Mouse (Mus musculus): ENCODE measurements at regions not wholly inside any gene's neighbourhood (a gene's known extent, or its start where the extent isn't known, plus 50 kb on each side); places are given as distances from the start of the nearest gene placed in this dataset.

DNA sequence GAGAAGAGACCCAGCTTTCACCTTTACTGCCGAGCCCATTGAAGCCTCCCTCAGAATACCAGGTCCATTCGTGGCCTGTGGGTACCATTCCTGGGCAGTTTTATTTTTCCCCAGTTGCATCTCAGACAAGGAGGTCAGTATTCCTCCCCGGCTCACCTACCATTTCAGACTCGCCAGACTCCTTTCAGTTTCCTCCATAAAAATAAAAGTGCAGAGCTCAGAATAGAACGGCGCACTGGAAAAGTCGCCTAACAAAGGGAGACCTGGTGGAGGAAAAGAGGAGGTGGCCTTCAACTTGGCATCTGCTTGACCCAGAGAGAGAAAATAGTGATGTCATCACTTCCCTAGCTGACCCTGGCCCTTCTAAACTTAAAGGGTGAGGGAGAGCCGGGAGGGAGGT lies 209.7 kb downstream of the Srek1 start:
- no peak for DNase-seq
- TF ChIP-seq POLR2A (IDR thresholded peaks at IDR 0.05; ENCODE audit: borderline replicate concordance, insufficient read depth, low read length) (no peak), CTCF (IDR thresholded peaks at IDR 0.05; ENCODE audit: borderline replicate concordance, insufficient read depth, low read depth, low read length) (no peak)
- WGBS, result 84% methylated on average over 8 of the region's 8 CpGs
- no peaks in the 10 kb centered on the region for H3K27me3 ChIP-seq (ENCODE audit: control insufficient read depth, insufficient read depth, low read length)
- H3K4me3 ChIP-seq (replicated peaks; ENCODE audit: insufficient read depth, low read depth, low read length), result no peak overlapping the region
- H3K4me1 ChIP-seq (ENCODE audit: control insufficient read depth, insufficient read depth, low read length), result no peaks in the 10 kb centered on the region
- H3K27ac ChIP-seq (ENCODE audit: insufficient read depth, low read length), result no peak overlapping the region

DNA sequence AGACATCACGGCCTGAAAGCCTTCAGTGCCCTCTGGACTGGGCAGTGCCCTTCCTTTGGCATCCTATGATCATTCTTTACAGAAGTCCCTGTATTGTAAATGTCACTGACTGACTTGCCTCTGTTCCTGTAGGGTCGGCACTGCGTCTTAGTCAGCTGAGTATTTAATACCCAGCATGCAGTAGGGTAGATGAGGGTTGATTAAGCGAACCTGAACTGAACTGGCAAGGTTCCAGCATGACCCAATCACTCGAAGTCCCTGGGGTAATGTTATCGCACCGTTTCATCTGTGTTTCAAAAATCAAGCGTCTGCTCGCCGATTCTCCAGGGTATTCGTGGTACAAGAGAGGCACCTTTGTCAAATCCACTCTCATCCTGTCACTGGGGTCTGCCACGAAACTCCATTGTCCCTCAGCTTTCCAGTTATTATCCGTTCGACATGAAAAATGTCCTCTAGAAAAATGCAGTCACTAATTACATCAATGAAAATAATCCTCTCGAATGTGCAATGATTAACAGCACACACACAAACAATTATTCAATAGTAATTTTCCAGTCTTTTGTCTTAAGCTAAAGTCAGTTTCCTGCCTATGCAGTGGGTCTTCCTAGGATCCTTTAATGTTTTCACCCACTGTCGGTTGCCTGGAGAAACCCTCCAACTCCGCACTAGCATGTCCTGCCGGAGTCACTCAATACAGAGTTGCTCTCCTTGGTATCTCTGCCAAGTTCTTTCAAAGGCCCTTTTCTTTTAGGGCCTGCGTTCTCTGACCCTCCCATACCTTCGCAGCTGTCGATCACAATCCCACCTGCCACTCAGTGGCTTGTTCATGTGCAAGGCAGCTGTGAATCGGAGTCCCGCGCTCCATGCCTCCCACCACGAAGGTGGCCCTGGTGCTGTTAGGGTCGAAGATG lies 212.4 kb downstream of the Srek1 start:
- no peaks in the 10 kb centered on the region for H3K27me3 ChIP-seq (ENCODE audit: control insufficient read depth, insufficient read depth, low read length)
- DNase-seq, result no peak
- H3K4me1 ChIP-seq (ENCODE audit: control insufficient read depth, insufficient read depth, low read length), result no peaks in the 10 kb centered on the region
- 25% methylated on average over 26 of the region's 26 CpGs for WGBS
- no peak overlapping the region for H3K4me3 ChIP-seq (replicated peaks; ENCODE audit: insufficient read depth, low read depth, low read length)
- no peak for TF ChIP-seq CTCF (IDR thresholded peaks at IDR 0.05; ENCODE audit: borderline replicate concordance, insufficient read depth, low read depth, low read length)
- TF ChIP-seq POLR2A (IDR thresholded peaks at IDR 0.05; ENCODE audit: borderline replicate concordance, insufficient read depth, low read length), result no peak
- H3K27ac ChIP-seq (ENCODE audit: insufficient read depth, low read length), result no peak overlapping the region

DNA sequence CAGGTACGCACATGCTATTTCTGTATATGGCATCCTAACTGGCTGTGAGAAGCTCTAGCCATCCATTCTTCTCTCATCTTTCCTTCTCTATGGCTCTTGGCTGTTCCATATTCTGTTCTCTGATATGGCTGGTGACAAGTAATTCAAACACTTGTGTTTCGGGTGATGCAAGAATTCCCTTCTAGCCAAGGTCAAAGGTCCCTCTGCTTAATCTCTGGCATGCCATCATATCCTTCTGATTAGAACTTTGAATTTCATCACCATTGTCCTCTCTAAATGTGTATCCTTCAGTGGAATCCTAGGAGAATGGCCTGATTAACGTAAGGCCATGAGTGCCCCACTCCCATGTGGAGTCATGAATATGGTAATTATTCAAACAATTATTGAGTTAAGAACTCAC lies 215.5 kb downstream of the Srek1 start:
- WGBS, result 70% methylated on average over 3 of the region's 3 CpGs
- Histone ChIP-seq H3K27me3 (ENCODE audit: control insufficient read depth, insufficient read depth, low read length) (no peaks in the 10 kb centered on the region), H3K4me3 (replicated peaks; ENCODE audit: insufficient read depth, low read depth, low read length) (no peak overlapping the region), H3K4me1 (ENCODE audit: control insufficient read depth, insufficient read depth, low read length) (no peaks in the 10 kb centered on the region), H3K27ac (ENCODE audit: insufficient read depth, low read length) (no peak overlapping the region)
- TF ChIP-seq POLR2A (IDR thresholded peaks at IDR 0.05; ENCODE audit: borderline replicate concordance, insufficient read depth, low read length) (no peak), CTCF (IDR thresholded peaks at IDR 0.05; ENCODE audit: borderline replicate concordance, insufficient read depth, low read depth, low read length) (no peak)
- no peak for DNase-seq

DNA sequence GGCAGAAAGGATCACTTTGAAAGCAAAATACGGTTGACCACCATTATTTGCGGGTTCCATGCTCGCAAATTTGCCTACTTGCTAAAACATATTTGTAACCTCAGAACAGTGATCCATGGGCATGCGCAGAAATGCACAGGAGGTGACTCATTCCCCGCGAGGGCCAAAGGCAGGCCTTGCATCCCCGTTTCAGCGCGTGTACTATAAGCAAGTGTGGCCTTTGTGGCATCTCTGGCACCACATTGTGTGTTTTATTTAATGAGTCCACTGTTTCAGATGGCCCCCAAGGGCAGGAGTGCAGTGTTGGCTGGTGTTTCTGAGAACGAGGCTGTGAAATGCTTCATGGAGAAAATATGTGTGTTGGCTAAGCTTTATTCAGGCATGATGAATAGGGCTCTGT lies 205.3 kb upstream of the Mast4 start:
- no peak overlapping the region for H3K27ac ChIP-seq (ENCODE audit: insufficient read depth, low read length)
- 89% methylated on average over 10 of the region's 10 CpGs for WGBS

DNA sequence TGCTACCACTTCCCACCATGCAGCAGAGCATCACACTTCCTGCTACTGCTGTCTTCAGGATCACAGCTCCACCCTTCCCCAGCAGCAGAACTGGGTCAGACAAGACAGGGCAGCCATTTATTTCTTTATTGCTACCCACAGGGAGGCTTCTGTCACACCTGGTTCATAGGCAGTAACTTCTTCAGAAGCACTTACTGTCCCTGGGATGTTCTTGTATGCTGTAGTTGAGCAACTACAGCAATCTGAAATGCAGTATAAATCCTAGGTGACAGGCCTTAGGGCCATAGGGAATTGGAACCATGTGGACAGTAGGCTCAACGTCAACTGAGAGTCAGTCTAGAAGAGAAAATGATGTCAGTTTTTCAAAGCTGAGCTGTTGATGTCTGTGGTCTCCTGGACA lies 179.5 kb upstream of the Mast4 start:
- TF ChIP-seq POLR2A (IDR thresholded peaks at IDR 0.05; ENCODE audit: borderline replicate concordance, insufficient read depth, low read length) (no peak), CTCF (IDR thresholded peaks at IDR 0.05; ENCODE audit: borderline replicate concordance, insufficient read depth, low read depth, low read length) (no peak)
- Histone ChIP-seq H3K4me3 (replicated peaks; ENCODE audit: insufficient read depth, low read depth, low read length) (no peak overlapping the region), H3K4me1 (ENCODE audit: control insufficient read depth, insufficient read depth, low read length) (no peaks in the 10 kb centered on the region), H3K27me3 (ENCODE audit: control insufficient read depth, insufficient read depth, low read length) (no peaks in the 10 kb centered on the region), H3K27ac (ENCODE audit: insufficient read depth, low read length) (no peak overlapping the region)
- DNase-seq, result no peak
- 40% methylated on average over 1 of the region's 1 CpGs for WGBS

More for the DNA sequence above, 205.3 kb upstream of the Mast4 start:
- H3K4me1 ChIP-seq (ENCODE audit: control insufficient read depth, insufficient read depth, low read length), result no peaks in the 10 kb centered on the region
- no peak for DNase-seq
- TF ChIP-seq POLR2A (IDR thresholded peaks at IDR 0.05; ENCODE audit: borderline replicate concordance, insufficient read depth, low read length) (no peak), CTCF (IDR thresholded peaks at IDR 0.05; ENCODE audit: borderline replicate concordance, insufficient read depth, low read depth, low read length) (no peak)
- H3K27me3 ChIP-seq (ENCODE audit: control insufficient read depth, insufficient read depth, low read length), result no peaks in the 10 kb centered on the region
- H3K4me3 ChIP-seq (replicated peaks; ENCODE audit: insufficient read depth, low read depth, low read length), result no peak overlapping the region

DNA sequence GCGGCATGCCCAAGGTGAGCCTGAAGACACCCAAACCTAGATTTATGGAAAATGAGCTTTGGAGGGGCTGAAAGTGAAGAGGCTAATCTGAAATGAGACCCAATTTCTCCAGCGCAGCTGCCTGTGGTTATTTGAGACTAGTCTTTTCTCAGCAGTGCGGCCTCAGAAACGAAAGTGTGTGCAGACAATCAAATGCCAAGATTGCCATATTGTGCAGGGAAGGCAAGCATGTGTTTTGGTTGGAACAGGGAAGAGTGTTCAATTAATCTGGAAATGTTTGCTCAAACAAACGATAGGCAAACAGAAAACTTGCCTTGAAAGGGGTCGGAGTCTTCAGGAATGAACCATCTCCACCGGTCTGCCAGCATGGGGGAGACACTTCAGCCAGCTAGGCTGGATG lies 178.2 kb upstream of the Mast4 start:
- 51% methylated on average over 7 of the region's 7 CpGs for WGBS
- H3K27me3 ChIP-seq (ENCODE audit: control insufficient read depth, insufficient read depth, low read length), result no peaks in the 10 kb centered on the region
- H3K4me3 ChIP-seq (replicated peaks; ENCODE audit: insufficient read depth, low read depth, low read length), result no peak overlapping the region
- no peak overlapping the region for H3K27ac ChIP-seq (ENCODE audit: insufficient read depth, low read length)
- H3K4me1 ChIP-seq (ENCODE audit: control insufficient read depth, insufficient read depth, low read length), result no peaks in the 10 kb centered on the region
- no peak for DNase-seq
- TF ChIP-seq POLR2A (IDR thresholded peaks at IDR 0.05; ENCODE audit: borderline replicate concordance, insufficient read depth, low read length), result no peak
- TF ChIP-seq CTCF (IDR thresholded peaks at IDR 0.05; ENCODE audit: borderline replicate concordance, insufficient read depth, low read depth, low read length), result no peak

DNA sequence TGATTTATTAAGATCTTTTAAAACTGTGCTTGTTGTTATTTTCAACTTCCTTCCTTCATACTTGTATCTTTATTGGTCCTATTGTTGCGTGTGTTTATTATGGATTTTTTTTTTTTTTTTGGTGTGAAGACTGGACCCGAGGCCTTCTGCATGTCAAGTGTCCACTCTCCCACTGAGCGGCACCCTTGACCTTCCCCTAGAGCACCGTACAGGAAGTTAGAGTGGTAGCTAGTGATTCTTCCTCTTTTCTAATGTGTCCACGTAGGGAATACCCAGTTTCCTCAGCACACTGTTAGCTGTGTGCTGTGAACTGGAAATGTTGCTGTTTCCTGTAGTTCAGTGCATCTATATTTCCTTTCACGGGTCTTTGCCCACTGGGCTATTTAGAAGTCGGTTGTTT lies 170.7 kb upstream of the Mast4 start:
- H3K27ac ChIP-seq (ENCODE audit: insufficient read depth, low read length), result no peak overlapping the region
- H3K27me3 ChIP-seq (ENCODE audit: control insufficient read depth, insufficient read depth, low read length), result no peaks in the 10 kb centered on the region
- H3K4me3 ChIP-seq (replicated peaks; ENCODE audit: insufficient read depth, low read depth, low read length), result no peak overlapping the region
- TF ChIP-seq POLR2A (IDR thresholded peaks at IDR 0.05; ENCODE audit: borderline replicate concordance, insufficient read depth, low read length) (no peak), CTCF (IDR thresholded peaks at IDR 0.05; ENCODE audit: borderline replicate concordance, insufficient read depth, low read depth, low read length) (no peak)
- DNase-seq, result no peak
- WGBS, result 80% methylated on average over 7 of the region's 7 CpGs
- no peaks in the 10 kb centered on the region for H3K4me1 ChIP-seq (ENCODE audit: control insufficient read depth, insufficient read depth, low read length)

DNA sequence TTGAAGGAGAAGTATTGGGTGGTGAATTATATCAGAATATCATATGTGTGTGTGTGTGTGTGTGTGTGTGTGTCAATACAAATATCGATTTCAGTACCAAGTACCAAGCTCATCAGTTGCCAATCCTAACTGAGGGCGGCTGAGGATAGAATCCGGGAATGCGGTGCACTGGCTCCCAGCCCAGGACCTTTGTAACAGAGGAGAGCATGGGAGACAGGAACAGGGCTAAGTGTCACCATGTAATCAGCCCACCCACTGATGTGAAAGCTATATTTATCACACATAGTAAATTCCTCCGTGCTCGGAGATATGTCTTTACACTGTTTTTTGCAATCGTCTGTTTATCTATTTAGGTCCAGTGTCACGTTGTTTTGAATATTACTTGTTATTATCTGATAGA lies 165.1 kb upstream of the Mast4 start:
- no peak for TF ChIP-seq POLR2A (IDR thresholded peaks at IDR 0.05; ENCODE audit: borderline replicate concordance, insufficient read depth, low read length)
- no peak for TF ChIP-seq CTCF (IDR thresholded peaks at IDR 0.05; ENCODE audit: borderline replicate concordance, insufficient read depth, low read depth, low read length)
- Histone ChIP-seq H3K27me3 (ENCODE audit: control insufficient read depth, insufficient read depth, low read length) (no peaks in the 10 kb centered on the region), H3K4me1 (ENCODE audit: control insufficient read depth, insufficient read depth, low read length) (no peaks in the 10 kb centered on the region), H3K27ac (ENCODE audit: insufficient read depth, low read length) (no peak overlapping the region), H3K4me3 (replicated peaks; ENCODE audit: insufficient read depth, low read depth, low read length) (no peak overlapping the region)
- WGBS, result 28% methylated on average over 8 of the region's 8 CpGs
- no peak for DNase-seq

Data from cerebellum, adult 2 months (tissue).